Mouse (Mus musculus) retina, postnatal 1 day (tissue): ENCODE results near the gene Stoml1.

ENCODE experiments used
- DNase-seq: peaks from one replicate; pipeline ENCODE4 v3.0.0-alpha.2; 2012

Gene Stoml1

GRCm38 (mm10) chr9:58253033-58253804 lies at the start of gene Stoml1:
Stoml1 (plus strand) TSS chr9:58253164.
- DNase-seq, result peak; percentile 97

GRCm38 (mm10) chr9:58203516-58204447 lies 49.2 kb upstream of the Stoml1 start, which contains the start of the genes Islr and Islr2:
Islr (minus strand) TSS chr9:58204306.
Islr2 (minus strand) TSS chr9:58204319.
- peak; percentile 86 for DNase-seq

- DNase-seq, result peak; percentile 91
Measured at GRCm38 (mm10) chr9:58204448-58205000, 48.4 kb upstream of the Stoml1 start.

- no peak for DNase-seq
Measured at GRCm38 (mm10) chr9:58206013-58206412, 47.0 kb upstream of the Stoml1 start.

GRCm38 (mm10) chr9:58209462-58210303 lies 43.3 kb upstream of the Stoml1 start:
- no peak for DNase-seq

GRCm38 (mm10) chr9:58210304-58210627 lies 42.7 kb upstream of the Stoml1 start:
- no peak for DNase-seq

- no peak for DNase-seq
Measured at GRCm38 (mm10) chr9:58213377-58213776, 39.6 kb upstream of the Stoml1 start.

GRCm38 (mm10) chr9:58213865-58214264 lies 39.1 kb upstream of the Stoml1 start:
- DNase-seq, result peak; percentile 33

GRCm38 (mm10) chr9:58214519-58215180 lies 38.3 kb upstream of the Stoml1 start:
- no peak for DNase-seq

GRCm38 (mm10) chr9:58216402-58216801 lies 36.6 kb upstream of the Stoml1 start:
- DNase-seq, result peak; percentile 49

GRCm38 (mm10) chr9:58218539-58218938 lies 34.4 kb upstream of the Stoml1 start:
- DNase-seq, result no peak

GRCm38 (mm10) chr9:58220218-58220903 lies 32.6 kb upstream of the Stoml1 start:
- DNase-seq, result peak; percentile 63

- no peak for DNase-seq
Measured at GRCm38 (mm10) chr9:58224356-58224755, 28.6 kb upstream of the Stoml1 start.

- DNase-seq, result peak; percentile 76
Measured at GRCm38 (mm10) chr9:58225915-58226913, 26.8 kb upstream of the Stoml1 start.

- no peak for DNase-seq
Measured at GRCm38 (mm10) chr9:58228777-58229466, 24.0 kb upstream of the Stoml1 start.

GRCm38 (mm10) chr9:58231746-58232145 lies 21.2 kb upstream of the Stoml1 start:
- no peak for DNase-seq

- no peak for DNase-seq
Measured at GRCm38 (mm10) chr9:58232374-58232773, 20.6 kb upstream of the Stoml1 start.

GRCm38 (mm10) chr9:58234502-58235015 lies 18.4 kb upstream of the Stoml1 start:
- no peak for DNase-seq
